Mouse (Mus musculus) hindbrain, embryonic 11.5 days (tissue): Measurements from ENCODE around the gene Det1. TPM values are rescaled to one million over a fixed set of nuclear protein-coding genes. Genes with fewer than 3 reads are reported as not detected.

Experiments used
- ATAC-seq: fragments of 200-750 bp; cut with Nextera tagmentation; 2 replicates; pipeline ENCODE4 v1.8.0; 2017; ENCODE audit warnings: mild to moderate bottlenecking, moderate TSS enrichment, moderate library complexity; ENCODE audit not compliant: low FRiP score
- DNase-seq: peaks from one replicate; pipeline ENCODE4 v3.0.0-alpha.2; 2015; ENCODE audit warnings: low spot score
- H3K27ac ChIP-seq: fragments of 300-500 bp; sonication (generic); 2 replicates; pipeline ENCODE4 v1.5.1; 2014; ENCODE audit warnings: mild to moderate bottlenecking, low read depth, low read length
- H3K27me3 ChIP-seq: fragments of 300-500 bp; sonication (generic); 2 replicates; pipeline ENCODE4 v1.6.1; 2014; ENCODE audit warnings: mild to moderate bottlenecking, low read length, moderate library complexity, mixed read lengths; ENCODE audit not compliant: control insufficient read depth, insufficient read depth
- H3K36me3 ChIP-seq: fragments of 300-500 bp; sonication (generic); 2 replicates; pipeline ENCODE4 v1.6.1; 2014; ENCODE audit warnings: mild to moderate bottlenecking, low read length, moderate library complexity, mixed read lengths; ENCODE audit not compliant: control insufficient read depth, insufficient read depth
- H3K4me1 ChIP-seq: fragments of 300-500 bp; sonication (generic); replicated peaks from 2 replicates; pipeline ENCODE4 v1.6.1; 2014; ENCODE audit warnings: low read length, mixed read lengths; ENCODE audit not compliant: control insufficient read depth, insufficient read depth
- H3K4me2 ChIP-seq: fragments of 300-500 bp; sonication (generic); replicated peaks from 2 replicates; pipeline ENCODE4 v1.6.1; 2014; ENCODE audit warnings: mild to moderate bottlenecking, low read depth, low read length
- H3K4me3 ChIP-seq: fragments of 300-500 bp; sonication (generic); 2 replicates; pipeline ENCODE4 v1.5.1; 2014; ENCODE audit warnings: low read depth, low read length
- H3K9ac ChIP-seq: fragments of 300-500 bp; sonication (generic); 2 replicates; pipeline ENCODE4 v1.6.1; 2014; ENCODE audit warnings: low read depth, low read length
- H3K9me3 ChIP-seq: fragments of 300-500 bp; sonication (generic); 2 replicates; pipeline ENCODE4 v1.6.1; 2016; ENCODE audit warnings: low read length; ENCODE audit not compliant: control insufficient read depth
- WGBS: fragments of 180-500 bp; shearing (Covaris S2); extraction: QIAGEN DNeasy Blood & Tissue Kit; methylation state at CpG from one replicate; pipeline ENCODE4 v1.1.7; 2014; 5-methylcytosine and 5-hydroxymethylcytosine counted together
- polyA plus RNA-seq: library from polyadenylated mRNA; unstranded; fragments of >200 nt; fragmentation: Nextera tagmentation; extraction: Ambion mirVana; gene quantifications from 2 replicates; pipeline ENCODE4 v1.2.1, GENCODE M21; 2014

Gene Det1
- polyA plus RNA-seq, 1 experiment from 2014 or later = 17.8 TPM

DNA sequence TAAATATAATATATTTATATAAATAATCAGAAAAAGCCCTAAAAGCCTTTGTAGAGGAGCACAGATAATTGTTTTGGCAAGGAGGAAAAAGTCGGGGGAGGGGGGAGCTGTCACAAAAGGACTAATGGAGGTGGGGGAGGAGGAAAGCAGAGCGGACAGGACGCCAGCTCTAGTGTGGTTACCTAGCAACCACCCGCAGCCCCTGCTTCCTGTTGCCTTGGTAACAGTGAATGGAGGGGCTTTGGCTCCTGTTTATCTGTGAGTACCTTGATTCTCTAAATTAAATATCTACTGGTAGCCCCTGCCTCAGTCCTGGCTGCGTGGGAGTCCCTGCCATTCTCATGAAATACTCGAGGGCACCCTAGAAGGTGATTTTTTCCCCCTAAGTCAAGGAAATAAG lies 37.1 kb upstream of the Det1 start:
- peak overlapping the region; percentile 10; the same call in 1 of the 2 replicates for H3K4me3 ChIP-seq
- peaks cover 9% of the 10 kb centered on the region; the same call in 1 of the 2 replicates for H3K4me1 ChIP-seq
- DNase-seq = peak; percentile 83
- H3K27me3 ChIP-seq = 0 out of 2 replicates have a peak, but pooled peaks cover 7% of the 10 kb centered on the region
- no peaks in the 10 kb centered on the region for H3K36me3 ChIP-seq
- 8% methylated on average over 6 of the region's 6 CpGs for WGBS
- no peak overlapping the region for H3K9ac ChIP-seq
- peak; percentile 55 for ATAC-seq
- peak overlapping the region; percentile 12; the same call in 1 of the 2 replicates for H3K27ac ChIP-seq
- no peaks in the 10 kb centered on the region for H3K9me3 ChIP-seq
- peak overlapping the region; percentile 31 for H3K4me2 ChIP-seq

DNA sequence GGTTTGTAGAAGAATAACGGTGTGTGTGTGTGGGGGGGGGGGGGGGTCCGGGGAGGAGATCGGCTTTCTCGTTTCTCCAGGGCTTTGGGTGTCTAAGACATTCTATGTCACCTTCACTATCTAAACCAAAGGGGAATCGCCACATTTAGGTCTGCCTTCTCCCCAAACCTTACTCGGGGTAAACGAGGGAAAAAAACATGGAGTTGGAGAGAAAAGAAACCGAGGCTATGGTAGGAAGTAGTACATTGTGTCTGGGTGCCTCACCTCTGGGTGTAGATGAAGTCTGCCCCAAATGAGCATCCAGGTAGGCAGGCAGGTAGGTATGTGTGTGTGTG lies 36.6 kb upstream of the Det1 start:
- Histone ChIP-seq H3K4me1 (peaks cover 9% of the 10 kb centered on the region; the same call in 1 of the 2 replicates), H3K4me3 (peak overlapping the region; percentile 54), H3K27ac (peak overlapping the region; percentile 60), H3K36me3 (no peaks in the 10 kb centered on the region), H3K27me3 (0 out of 2 replicates have a peak, but pooled peaks cover 7% of the 10 kb centered on the region), H3K4me2 (peak overlapping the region; percentile 79), H3K9ac (peak overlapping the region; percentile 68), H3K9me3 (no peaks in the 10 kb centered on the region)
- ATAC-seq (no peak), DNase-seq (peak; percentile 34)
- WGBS = 7% methylated on average over 8 of the region's 8 CpGs

DNA sequence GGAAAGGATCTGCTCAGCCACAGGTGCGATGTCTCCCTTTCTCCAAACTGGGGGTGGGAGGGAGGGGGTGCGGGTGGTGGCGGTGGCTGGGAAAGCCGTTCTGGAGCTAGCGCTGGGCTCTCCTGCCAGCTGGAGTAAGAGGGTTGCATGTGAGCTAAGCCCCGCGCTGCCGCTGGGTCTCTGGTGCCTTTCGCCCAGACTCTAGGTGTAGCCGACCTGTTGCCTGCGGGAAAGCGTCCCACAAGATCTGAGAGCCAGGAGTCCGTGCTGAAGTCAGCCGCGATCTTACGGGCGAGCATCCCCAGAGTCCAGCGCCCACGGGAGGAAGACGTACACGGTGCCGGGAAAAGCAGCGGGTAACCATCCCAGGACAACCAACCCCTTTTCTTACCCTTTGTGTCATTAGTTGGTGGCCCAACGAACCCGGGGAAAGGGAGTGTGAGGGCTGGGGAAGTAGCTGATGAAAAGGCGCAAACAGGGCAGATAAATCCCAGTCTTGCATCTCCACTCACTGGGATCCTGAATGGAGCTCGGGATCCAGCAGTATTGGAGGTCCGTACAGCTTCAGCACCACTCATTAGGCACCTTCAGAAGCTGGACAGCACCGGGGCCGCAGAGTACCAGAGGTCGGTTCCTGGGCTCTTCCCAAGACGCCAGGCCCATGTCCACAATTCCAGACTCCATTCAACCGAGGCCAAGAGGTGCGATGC lies 36.1 kb upstream of the Det1 start:
- peak; percentile 56 for DNase-seq
- Histone ChIP-seq H3K9me3 (no peaks in the 10 kb centered on the region), H3K9ac (peak overlapping the region; percentile 68), H3K4me1 (peaks cover 9% of the 10 kb centered on the region; the same call in 1 of the 2 replicates), H3K27me3 (0 out of 2 replicates have a peak, but pooled peaks cover 5% of the 10 kb centered on the region), H3K4me2 (peak overlapping the region; percentile 79), H3K36me3 (no peaks in the 10 kb centered on the region), H3K27ac (peak overlapping the region; percentile 60), H3K4me3 (peak overlapping the region; percentile 54)
- 2% methylated on average over 34 of the region's 34 CpGs for whole genome bisulfite sequencing
- ATAC-seq = 0 out of 2 replicates have a peak, but pooled peaks have one; percentile 3

DNA sequence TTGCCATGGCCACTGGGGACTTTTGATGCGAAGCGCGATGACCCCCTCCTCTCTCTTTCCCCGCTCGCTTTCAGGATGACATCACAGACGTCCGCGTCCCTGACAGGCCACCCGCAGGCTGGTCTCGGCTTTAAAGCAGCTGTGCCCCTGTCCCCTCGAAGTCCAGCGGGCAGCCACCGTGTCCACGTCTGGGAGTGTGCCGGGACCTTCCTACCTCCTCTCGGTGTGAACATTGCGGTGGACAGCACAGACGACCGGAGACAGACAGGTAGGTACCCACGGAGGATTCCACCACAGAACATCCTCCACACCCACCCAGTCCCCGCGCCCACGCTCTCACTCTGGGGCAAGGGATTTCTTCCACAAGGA lies 35.4 kb upstream of the Det1 start:
- peak overlapping the region; percentile 54 for H3K4me3 ChIP-seq
- H3K4me2 ChIP-seq = peak overlapping the region; percentile 79
- no peaks in the 10 kb centered on the region for H3K36me3 ChIP-seq
- WGBS = 2% methylated on average over 23 of the region's 23 CpGs
- H3K27ac ChIP-seq = peak overlapping the region; percentile 60; the same call in 1 of the 2 replicates
- 0 out of 2 replicates have a peak, but pooled peaks cover 5% of the 10 kb centered on the region for H3K27me3 ChIP-seq
- no peaks in the 10 kb centered on the region for H3K9me3 ChIP-seq
- H3K9ac ChIP-seq = peak overlapping the region; percentile 68
- H3K4me1 ChIP-seq = peaks cover 9% of the 10 kb centered on the region; the same call in 1 of the 2 replicates
- DNase-seq (peak; percentile 84), ATAC-seq (peak; percentile 84)

DNA sequence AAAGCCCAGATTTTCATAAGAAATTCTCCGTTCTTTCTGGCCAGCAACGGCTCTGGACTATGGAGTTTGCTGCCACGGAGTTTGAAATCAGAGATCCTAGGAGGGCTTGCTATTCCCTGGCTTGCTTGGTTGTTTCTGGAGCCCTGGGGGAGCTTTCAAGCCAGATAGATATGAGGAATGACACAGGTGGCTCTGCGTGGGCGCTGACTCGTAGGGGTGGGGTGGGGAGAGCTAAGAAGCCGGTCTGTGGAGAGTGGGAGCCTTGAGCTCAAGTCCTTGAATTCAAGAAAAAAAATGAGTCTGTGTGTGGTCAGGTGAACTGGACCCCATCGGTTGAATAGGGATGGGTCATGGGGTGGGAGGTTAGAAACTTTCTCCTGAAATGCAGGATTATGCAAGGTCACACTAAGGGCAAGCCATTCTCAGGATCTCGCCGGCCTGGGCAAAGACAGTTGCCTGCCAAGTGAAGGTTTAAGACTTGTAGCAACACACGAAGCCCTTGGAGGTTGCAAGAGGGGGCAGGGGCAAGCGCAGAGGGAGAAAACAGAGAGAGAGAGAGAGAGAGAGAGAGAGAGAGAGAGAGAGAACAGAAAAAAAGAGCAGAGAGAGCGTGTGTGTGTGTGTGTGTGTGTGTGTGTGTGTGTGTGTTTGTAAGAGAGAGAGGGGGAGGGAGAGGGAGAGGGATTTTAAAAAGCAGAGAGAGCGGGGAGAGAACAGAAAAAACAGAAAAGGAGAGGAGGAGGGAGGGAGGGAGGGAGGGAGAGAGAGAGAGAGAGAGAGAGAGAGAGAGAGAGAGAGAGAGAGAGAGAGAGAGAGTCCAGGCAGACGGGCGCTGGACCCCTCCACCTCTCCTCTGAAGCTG lies 34.8 kb upstream of the Det1 start:
- no peaks in the 10 kb centered on the region for H3K9me3 ChIP-seq
- 0 out of 2 replicates have a peak, but pooled peaks cover 5% of the 10 kb centered on the region for H3K27me3 ChIP-seq
- H3K36me3 ChIP-seq = no peaks in the 10 kb centered on the region
- peak overlapping the region; percentile 79 for H3K4me2 ChIP-seq
- ATAC-seq = peak; percentile 0; the same call in 1 of the 2 replicates
- 5% methylated on average over 16 of the region's 16 CpGs for WGBS
- DNase-seq = peak; percentile 33
- no peak overlapping the region for H3K9ac ChIP-seq
- H3K4me3 ChIP-seq = peak overlapping the region; percentile 54
- H3K27ac ChIP-seq = peak overlapping the region; percentile 14; the same call in 1 of the 2 replicates
- H3K4me1 ChIP-seq = peaks cover 5% of the 10 kb centered on the region; the same call in 1 of the 2 replicates

DNA sequence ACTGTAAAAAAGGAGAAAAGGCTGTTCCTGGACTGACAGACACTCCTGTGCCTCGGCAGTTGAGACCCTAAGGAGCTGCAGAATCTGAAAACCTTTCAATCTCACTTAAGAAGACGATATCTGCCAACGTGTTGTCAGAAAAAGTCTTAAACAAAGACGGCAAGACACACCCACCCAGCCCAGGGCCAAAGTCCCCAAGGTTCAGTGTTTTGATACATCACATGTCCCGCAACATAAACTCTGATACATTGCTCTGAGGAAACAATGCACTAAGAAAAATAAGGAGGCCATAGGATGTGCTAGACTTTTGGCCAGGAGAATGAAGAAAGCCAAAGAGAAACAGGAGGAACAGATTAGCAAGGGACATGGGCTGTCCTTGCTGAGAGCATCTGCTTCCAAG lies 25.8 kb upstream of the Det1 start:
- Histone ChIP-seq H3K9ac (no peak overlapping the region), H3K27ac (no peak overlapping the region), H3K9me3 (no peaks in the 10 kb centered on the region), H3K4me1 (no peaks in the 10 kb centered on the region), H3K4me2 (no peak overlapping the region), H3K27me3 (no peaks in the 10 kb centered on the region), H3K36me3 (no peaks in the 10 kb centered on the region), H3K4me3 (no peak overlapping the region)
- 75% methylated on average over 5 of the region's 5 CpGs for WGBS
- no peak for DNase-seq
- no peak for ATAC-seq

DNA sequence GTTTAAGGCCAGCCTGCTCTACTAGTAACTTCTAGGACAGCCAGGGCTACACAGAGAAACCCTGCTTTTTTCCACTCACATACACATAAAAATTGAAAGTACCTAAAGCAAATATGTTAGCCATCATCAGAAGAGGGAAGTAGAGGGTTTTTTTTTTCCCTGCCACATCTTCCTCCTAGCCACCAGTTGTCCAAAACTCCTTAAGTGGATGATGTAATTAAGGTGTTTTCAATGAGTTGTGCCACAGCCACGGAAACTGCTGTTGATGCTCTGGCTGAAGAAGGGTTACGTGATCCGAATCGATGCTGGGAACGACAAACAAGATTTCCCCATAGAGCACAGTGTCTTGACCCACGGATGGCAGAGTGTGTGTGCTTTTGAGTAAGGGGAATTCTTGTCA lies 25.3 kb upstream of the Det1 start:
- Histone ChIP-seq H3K36me3 (no peaks in the 10 kb centered on the region), H3K9ac (no peak overlapping the region), H3K9me3 (no peaks in the 10 kb centered on the region), H3K27ac (no peak overlapping the region), H3K4me3 (no peak overlapping the region), H3K4me1 (no peaks in the 10 kb centered on the region), H3K27me3 (no peaks in the 10 kb centered on the region), H3K4me2 (no peak overlapping the region)
- ATAC-seq (no peak), DNase-seq (no peak)
- WGBS = 78% methylated on average over 6 of the region's 6 CpGs

DNA sequence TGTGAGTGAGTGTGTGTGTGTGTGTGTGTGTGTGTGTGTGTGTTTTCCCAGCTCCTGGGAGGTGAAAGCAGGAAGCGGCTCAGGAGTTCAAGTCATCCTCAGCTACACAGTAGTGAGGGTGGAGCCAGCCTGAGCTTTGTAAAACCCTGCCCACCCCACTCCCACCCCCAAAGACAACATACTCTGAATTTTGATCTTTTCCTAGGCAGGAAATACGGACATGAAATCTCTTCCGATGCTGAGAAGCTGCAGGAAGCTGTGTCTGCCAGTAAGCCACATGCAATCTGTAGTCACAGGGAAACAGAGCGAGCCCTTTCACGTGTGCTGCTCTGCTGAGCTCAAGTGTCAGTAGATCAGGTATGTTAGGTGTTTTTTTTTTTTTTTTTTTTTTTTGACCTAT lies 21.7 kb upstream of the Det1 start:
- Histone ChIP-seq H3K36me3 (no peaks in the 10 kb centered on the region), H3K9ac (no peak overlapping the region), H3K4me3 (no peak overlapping the region), H3K4me2 (no peak overlapping the region), H3K4me1 (no peaks in the 10 kb centered on the region), H3K27me3 (no peaks in the 10 kb centered on the region), H3K27ac (no peak overlapping the region), H3K9me3 (no peaks in the 10 kb centered on the region)
- 82% methylated on average over 5 of the region's 5 CpGs for WGBS
- no peak for DNase-seq
- no peak for ATAC-seq
